Mouse (Mus musculus) left cerebral cortex, adult 11 months (tissue): Measurements from ENCODE around the gene Ccni.

Experiments
- DNase-seq: peaks from one replicate; pipeline ENCODE4 v3.0.0; 2022; ENCODE audit warnings: low spot score

Gene Ccni

DNA sequence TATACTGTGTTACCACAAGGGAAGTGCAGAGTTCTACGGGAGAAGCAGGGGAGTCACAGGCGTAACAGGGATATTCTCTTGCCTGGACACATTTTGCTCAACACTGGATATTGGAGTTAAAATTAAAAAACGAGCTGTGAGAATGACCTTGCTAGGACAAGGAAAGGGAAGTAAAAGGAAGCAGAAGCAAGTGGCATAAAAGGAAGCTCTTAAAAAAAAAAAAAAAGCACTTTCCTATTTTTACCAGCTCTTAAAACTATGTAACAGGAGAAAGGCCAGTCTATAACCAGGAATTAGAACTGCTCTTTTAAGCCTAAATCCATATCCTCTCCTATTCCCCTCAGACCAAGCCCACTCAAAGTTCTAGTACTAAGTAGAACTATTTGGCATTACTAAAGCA is 8.1 kb downstream of the Ccni start:
- DNase-seq, result no peak

DNA sequence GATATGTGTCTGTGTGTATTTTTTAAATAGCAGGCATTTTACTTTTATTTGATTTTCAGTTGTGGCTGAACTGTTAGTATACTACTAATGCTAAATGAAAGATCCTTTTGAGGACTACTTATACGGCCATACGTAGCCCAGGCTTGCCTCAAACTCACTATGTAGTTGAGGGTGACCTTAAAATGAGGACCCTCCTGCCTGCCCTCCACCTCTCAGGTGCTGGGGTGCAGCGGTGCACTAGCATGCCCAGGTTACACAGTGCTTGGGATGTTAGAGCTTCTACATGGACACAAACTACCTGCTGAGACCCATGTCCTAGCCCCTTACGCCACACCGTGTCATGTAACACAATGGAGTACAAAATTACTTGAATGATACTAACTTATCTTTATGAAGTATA is 15.9 kb downstream of the Ccni start:
- DNase-seq, result no peak

DNA sequence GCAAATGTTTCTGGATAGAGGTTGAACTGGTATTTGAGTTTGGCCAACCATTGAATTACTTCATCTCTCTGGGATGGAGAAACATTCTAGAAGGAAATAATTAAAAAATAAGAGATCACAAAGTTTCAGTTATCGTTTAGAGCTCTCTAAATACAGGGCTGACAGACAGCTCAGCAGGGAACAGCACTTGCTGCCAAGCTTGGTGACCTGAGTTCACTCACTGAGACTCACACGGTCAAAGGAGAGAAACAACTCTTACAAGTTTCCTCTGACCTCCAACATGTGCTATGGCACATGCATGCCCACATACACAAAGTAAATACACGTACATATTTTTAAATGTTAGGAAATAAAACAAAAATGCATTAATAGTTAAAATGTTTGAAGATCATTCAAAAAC is 16.7 kb downstream of the Ccni start:
- DNase-seq, result no peak

DNA sequence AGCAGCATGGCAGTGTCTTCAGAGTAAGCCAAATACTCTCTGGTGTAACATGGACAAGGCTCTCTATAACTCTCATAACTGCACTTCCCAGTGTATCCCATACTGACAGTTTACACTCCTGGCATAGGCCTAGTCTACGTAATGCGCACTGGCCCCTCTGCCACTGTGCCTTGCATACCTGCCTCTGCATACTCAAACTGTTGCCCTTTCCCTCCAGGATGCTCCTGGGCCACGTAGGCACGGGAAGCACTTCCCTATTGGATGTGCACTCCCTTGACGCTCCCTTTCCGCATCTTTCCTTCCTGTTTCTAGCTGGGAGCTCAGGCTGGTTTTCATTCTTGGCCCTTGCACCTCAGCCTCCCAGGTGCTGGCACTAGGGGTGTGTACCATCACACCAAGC is 21.7 kb downstream of the Ccni start:
- no peak for DNase-seq

DNA sequence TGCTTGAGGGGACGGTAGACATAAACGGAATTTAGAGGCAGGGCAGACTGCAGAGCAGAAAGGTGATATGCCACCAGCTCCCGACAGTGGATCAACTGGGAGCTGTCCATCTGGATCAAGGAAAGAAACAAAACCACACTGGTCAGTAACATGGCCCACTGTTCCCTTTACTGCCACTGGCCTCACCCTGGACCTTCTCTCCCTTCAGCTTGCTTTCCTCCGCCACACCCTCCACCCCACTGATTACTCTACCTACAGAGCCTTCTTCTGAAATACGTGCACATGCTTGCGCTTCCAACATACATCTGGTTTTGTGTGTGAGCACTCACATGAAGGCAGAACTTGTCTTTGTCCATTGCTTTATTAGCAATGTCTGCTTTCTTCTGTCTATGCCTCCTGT is 23.0 kb downstream of the Ccni start:
- no peak for DNase-seq

DNA sequence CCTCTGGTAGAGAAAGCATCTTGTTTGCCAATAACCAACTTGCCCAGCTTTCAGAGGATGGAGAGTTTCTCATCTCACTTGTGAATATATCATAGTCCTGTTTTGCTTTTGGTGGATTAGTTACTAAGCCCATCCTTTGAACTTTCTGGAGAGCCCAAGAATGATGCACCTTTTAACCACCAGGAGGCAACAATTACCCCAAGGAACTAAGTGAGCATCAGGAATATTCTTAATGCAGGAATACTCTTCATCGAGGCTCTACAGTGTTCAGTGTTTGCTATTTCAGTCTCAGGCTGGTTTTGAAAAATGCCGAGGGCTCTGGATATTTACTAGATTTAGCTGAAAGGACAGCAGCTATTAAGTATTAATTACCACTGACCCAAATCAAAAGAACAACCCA is 26.0 kb downstream of the Ccni start:
- no peak for DNase-seq

DNA sequence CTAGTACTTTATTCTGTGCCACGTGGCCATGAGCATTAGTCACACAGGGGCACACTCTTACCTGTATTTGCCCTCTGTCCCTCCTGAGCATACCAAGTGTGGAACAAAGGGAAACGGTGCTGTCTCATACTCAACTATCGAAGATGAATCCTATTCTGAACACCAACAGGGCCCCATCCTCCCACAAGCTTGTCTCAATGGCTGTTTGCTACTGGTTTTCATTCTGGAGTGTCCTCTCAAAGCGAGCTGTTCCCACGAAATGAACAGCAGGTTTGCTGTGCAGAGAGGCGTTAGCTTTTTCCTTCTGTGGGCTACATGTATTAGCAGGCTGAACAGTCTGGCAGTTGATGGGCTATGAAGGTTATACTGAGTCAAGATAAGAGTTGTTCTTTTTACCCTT is 27.7 kb downstream of the Ccni start:
- DNase-seq, result no peak

DNA sequence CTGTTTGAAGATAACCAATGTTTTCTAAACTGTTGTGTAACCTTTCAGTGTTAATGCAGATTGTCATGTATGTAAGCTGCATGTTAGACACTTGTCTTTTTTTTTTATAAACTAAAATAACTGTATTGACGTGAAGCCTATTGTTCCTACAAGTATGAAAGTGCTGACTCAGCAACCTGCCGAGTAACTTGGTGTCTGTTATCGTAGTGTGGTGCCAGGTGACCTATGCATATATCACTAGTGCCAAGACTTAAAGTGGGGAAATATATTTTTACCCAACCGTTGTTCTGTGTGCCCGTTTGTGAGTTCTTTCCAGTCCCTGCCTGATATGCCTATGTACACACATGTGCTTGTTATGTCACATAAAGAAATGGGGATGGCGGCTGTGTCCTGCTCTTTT is 31.6 kb downstream of the Ccni start:
- no peak for DNase-seq

DNA sequence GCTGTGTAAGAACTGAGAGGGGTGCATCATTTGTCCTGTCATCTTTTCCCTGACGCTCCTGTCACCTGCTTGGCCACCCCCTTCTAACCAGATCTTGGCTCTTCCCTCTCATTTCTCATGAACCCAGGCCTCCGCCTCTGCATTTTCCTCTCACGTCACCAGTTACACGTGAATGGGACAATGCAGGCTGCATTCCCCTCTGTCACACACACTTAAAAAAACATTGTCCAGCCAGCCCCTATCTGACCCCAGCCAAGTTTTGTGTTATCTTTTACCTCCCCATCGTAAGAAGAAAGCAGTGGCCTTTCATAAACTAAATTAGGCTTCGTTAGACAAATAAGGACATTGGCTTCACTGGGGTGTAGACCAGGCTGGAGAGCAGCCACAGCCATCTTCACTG is 33.8 kb downstream of the Ccni start:
- DNase-seq, result no peak

DNA sequence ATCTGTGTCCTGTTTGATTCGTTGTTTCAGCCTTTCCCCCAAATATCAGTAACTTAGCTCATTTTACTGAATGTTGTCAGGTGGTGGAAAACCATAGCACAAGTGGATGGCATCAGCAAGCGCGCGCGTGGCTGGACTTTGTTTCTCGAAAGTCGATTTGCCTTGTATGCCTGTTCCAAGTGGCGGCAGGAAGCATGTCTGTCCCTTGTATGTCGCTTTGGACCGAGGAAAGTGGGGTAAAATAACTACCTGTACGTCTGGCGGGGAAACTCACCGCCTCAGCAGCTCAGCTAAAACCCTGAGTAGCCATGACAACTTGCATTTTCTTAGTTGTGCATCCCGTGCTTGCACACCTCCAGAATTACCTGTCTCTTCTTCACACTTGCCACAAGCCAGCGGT is 34.9 kb downstream of the Ccni start:
- no peak for DNase-seq

DNA sequence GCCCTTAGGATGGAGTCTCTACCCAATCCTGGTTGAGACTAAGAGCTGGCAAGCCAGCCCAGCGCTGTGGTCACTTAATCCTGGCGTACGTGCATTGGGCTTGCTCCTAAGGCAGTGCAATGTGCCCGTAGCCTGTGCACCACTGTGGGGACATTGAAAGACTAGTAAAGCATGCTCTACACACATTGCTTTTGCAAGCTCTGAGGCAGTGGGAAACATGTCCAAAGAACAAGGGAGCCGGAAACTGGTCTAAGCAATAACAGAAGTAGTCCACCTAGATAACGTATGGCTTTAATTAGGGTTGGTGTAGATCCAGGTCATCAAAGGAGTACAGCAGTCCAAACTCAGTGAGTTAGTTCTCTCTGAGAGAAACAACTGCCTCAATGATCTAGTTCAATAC is 37.6 kb downstream of the Ccni start:
- DNase-seq, result no peak

DNA sequence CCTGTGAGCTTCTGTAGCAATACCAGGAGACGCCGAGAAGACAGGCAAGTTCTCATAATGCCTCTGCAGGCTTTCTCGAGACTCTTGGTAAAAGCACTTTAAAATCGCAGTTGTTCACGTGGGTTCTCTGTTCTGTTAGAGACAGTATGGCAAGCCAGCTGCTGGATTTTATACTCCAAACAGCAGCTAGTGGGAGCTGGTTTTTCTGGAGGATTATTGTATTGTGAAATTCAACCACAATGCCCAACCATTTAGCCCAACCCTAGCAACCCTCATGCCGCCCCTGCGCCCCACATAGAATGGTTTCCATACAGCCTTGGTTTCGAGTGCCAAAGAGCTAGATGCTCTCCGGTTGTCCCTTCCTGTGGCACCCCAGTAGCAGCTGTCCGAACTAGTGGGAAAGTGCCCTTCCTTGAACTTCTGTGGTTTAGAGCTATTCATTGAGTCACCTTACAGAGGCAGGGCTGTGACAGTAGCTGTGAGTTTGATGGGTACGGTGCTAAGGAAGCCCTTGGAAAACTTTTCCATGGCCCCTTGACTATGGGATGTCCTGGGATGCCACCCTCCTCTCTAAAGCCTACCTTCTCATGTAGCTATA is 38.3 kb downstream of the Ccni start:
- no peak for DNase-seq

DNA sequence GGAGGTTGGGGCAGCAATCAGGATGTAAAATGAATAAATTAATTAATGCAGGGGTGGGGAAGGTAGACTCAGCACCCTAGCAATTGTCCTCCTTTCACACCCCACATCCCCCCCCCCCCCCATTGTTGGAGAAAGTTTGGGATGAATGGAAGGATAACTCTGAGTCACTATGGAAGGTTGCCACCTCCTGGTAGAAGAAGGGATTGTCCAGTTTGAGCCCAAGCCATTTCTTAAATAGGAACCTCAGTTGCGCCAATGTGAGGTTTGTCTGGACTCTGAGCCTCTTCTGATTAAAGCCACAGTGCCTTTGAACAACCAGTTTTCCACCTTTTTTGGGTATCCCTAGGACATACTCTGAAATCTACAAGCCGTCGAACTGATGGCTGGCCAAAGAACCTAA is 42.8 kb downstream of the Ccni start:
- no peak for DNase-seq

DNA sequence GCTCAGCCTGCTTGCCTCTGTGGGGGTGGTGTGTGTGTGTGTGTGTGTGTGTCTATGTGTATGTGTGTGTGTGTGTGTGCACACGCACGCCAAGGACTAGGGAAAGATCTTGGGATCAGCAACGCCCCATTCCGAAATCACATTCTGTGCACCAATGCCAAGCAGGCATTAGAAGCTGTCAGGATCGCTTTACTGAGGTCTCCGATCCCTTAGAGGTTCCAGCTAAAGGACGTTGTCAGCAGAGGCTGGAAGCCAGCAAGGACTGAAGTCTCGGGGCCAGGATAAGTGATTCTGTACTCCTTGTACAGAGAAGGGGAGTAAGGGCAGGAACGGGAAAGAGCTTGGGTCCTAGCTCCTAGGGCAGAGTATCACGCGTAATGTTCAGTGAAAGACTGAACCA is 51.9 kb downstream of the Ccni start:
- no peak for DNase-seq

DNA sequence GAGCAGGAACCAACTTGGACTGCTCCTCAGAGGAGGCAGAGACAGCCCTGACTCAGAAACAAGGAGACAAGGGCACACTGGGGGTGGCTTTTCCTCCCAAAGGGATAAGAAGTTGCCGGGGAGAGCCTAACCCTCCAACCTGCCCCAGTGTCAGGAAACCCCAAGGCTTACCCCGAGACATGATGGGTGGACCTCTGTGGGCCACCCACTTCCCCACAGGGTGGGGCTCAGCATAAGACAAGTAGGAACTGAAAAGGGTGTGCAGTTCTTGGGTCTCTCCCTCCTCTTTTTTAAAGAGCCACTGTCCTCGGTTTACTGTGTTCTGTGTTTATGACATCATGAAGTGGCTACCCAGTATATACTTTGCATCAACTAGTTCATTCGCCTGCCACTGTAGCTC is 53.8 kb downstream of the Ccni start:
- DNase-seq, result no peak

DNA sequence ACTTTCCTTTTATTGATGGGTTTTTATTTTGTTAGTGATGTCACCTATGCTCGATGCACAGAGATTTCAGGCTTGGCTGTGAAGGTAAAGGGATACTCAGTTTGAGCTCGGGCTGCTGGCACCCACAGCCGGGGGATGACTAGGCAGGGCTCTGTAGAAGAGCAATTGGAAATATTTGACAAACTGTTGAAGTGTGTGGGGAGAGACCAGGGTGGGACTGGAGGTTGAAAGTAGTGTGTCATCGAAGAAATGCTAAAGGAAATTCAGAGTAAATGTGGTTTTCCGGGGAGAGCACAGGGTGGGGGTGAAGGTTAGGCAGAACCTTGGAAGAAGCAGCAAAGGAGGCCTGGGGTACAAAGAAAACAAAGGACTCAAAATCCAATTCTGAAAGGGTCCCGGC is 54.3 kb downstream of the Ccni start:
- DNase-seq, result no peak

DNA sequence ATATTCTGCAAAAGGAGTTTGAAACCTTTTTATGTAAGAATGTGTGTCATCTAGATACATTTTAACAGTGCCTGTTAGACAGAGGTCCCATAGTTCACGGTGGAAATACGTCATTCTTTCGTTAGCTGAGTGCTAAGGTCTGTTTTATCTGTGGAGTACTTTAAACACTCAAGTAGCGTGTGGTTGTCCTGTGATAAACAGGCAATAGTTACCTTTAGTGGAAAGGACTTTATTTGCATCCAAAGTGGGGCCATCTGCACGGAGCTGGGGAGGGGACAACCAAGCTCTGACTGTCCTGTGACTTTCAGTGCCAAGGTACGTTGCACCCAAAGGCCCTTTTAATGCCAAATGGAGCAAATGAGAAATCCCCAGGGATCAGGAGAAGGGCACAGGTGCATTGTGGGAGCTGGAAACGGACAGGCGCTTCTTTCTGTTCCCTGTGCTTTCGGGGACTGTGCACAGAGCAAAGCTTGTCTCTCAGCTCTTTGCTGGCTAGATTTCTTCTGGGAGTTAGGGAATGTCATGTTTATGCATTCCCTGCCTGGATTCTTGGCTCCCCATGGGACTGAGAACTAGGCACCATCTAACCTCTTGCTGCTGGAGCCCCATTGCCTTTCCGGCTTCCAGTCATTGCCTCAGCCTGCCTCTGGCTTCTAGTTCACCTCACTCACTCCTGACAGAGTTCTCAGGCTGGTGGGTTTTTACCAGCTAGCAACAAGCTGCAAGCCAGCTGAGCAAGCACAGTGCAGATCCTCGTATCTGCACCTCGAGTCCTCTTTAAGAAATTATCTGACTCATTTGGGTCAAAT is 56.1 kb downstream of the Ccni start:
- DNase-seq, result no peak

DNA sequence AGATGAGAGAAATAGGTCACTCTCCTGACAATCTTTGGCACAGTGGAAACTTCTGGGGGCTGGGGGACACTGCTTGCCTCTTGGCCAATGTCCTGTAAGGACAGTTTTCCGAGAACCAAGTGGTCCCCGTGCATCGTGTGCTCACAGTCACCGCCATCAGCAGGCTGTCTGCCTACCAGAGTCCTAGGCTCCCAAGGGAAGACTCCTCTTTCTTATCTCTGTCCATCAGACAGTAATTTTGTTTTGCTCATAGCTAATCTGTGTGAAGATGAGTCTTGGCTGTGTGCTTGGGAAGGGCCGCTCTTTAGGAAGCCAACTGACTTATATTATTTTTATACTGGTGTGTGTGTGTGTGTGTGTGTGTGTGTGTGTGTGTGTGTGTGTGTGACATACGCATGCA is 60.8 kb downstream of the Ccni start:
- no peak for DNase-seq

DNA sequence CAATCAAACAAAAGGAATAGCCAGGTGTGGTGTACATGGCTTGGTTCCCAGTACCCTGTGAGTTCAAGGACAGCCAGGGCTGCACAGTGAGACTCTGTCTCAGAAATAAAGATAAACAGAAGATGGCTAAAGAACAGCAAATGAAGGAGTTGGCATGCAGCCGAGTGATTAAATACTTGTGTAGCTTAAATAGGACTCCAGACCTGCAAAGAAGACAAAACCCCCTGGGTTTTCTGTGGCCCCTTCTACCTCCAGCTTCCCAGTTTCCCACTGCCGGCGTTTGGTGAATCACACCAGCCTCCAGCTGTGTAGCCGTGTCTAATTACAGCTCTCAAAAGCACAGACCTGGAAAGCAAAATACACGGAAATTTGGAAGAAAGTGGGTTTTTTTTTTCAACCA is 61.4 kb downstream of the Ccni start:
- no peak for DNase-seq

DNA sequence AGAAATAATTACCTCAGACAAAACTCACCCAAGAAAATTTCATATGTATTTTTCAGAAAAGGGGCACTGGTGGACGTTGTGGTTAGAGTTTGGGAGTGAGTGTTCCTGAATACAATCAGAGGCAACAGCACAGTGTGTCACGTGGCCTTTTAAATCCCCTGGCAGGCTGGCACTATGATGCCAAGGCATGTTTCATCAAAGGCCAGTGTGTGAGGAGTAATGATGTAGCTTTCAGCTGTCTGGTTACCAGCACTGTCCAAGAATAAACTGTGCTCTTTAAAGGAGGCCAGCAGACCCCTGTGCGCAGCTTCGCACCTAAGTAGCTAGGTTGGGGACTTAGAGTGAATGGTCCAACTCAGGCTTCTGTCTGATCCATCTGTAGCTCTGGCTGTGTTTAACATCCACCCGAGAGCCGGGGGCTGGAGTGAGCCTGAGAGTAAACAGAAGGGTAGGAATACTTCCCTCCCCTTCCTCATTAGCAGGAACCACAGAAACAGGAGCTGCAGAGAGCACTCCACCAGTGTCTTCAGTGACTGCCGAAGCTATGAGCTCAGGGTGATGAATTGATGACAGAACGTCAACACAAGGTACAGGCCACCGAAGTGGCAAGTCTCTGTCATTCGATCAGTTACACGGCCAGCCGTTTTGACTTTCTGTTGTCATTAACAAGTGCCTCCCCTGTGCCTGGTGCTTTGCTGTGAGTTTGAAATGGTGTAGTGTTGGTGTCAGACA is 62.8 kb downstream of the Ccni start:
- no peak for DNase-seq

DNA sequence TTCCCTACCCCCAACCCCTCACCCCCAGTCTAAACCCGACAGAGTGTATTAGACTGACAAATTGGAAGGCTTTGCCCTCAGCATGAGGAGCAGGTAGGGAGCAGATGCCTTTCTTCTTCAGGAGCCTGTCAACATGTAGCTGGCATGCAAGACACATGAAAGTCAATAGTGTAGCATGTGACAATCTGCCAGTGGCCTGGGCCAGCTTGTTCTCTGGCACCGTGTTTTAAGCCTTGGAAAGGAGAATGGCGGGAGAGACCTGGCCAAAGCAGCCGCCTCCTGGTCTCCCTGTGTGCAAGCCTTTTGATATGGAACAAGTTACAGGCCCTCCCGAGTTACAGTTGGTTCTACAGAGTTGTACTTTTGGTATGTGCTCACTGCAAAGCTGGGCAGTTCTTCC is 65.5 kb downstream of the Ccni start:
- DNase-seq, result no peak

DNA sequence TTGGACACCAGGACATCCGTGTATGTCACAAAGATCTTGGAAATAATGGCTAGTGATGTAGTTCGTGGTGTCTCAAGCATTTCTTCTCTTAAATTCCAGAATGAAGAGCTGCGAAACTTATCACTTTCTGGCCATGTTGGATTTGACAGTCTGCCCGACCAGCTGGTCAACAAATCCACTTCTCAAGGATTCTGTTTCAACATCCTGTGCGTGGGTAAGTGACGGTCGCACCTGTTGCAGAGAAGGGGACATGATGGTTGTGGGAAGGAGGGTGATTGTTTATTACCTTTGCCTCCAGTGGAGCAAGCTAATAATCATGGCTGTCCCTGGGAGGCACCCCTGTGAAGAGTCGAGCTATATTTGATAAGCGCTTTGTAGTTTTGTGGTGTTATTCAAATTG is 66.9 kb downstream of the Ccni start:
- no peak for DNase-seq

DNA sequence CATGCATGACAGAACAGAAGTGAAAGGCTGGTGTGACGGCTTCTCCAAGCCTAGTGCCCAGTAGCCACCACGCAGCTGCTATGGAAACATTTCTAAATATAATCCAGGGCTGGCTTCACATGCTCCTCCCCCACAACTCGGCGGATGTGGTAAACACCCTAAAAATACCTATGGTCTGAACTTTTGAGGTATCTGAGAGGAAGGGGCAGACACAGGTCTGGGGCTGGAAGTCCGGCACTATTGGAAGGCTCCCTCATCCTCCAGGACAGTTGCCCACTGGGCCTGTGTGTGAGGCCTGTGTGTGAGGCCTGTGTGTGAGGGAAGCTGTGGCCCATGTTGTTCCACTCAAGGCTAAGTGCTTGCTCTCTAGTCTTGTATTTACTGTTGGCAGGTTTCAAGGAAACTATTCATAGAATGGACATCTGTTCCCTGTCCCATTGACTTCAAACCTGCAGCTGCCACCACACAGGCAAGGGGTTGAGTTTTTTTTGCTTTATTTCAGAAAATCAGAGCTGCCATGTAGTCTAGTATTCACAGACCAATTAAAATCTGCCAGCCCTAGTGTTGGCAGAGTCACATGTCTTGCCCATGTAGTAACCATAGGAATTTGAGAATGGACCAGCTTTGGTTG is 69.2 kb downstream of the Ccni start:
- DNase-seq, result peak; percentile 45
